Mouse (Mus musculus) ES-Bruce4 (cell line): Measurements from ENCODE around the gene Scn7a. TPM values are rescaled to one million over a fixed set of nuclear protein-coding genes. Genes with fewer than 3 reads are reported as not detected.

Source experiments
- H3K27ac ChIP-seq: 2 replicates; pipeline ENCODE4 v1.5.1; 2012; ENCODE audit warnings: low read length, inconsistent platforms; ENCODE audit not compliant: insufficient read depth
- H3K27me3 ChIP-seq: 2 replicates; pipeline ENCODE4 v1.6.1; 2012; ENCODE audit warnings: mild to moderate bottlenecking, low read length, inconsistent platforms; ENCODE audit not compliant: control insufficient read depth, poor library complexity, insufficient read depth, severe bottlenecking
- H3K36me3 ChIP-seq: 2 replicates; pipeline ENCODE4 v1.6.1; 2012; ENCODE audit warnings: inconsistent platforms, mild to moderate bottlenecking, low read length, moderate library complexity; ENCODE audit not compliant: control insufficient read depth, poor library complexity, insufficient read depth, severe bottlenecking
- H3K4me1 ChIP-seq: one replicate; pipeline ENCODE4 v1.8.1; 2011; ENCODE audit warnings: low read length; ENCODE audit not compliant: control insufficient read depth, insufficient read depth
- H3K4me3 ChIP-seq: 2 replicates; pipeline ENCODE4 v1.5.1; 2011; ENCODE audit warnings: low read depth, mild to moderate bottlenecking, low read length
- H3K9ac ChIP-seq: 2 replicates; pipeline ENCODE4 v1.6.1; 2012; ENCODE audit warnings: low read depth, mild to moderate bottlenecking, inconsistent platforms; ENCODE audit not compliant: poor library complexity, severe bottlenecking
- H3K9me3 ChIP-seq: replicated peaks from 2 replicates; pipeline ENCODE4 v1.6.1; 2012; ENCODE audit warnings: mild to moderate bottlenecking, low read length, inconsistent platforms; ENCODE audit not compliant: control insufficient read depth, poor library complexity, insufficient read depth, severe bottlenecking
- CTCF ChIP-seq: IDR thresholded peaks from one replicate; pipeline ENCODE4 v1.8.1; 2011; ENCODE audit warnings: low read depth, low read length
- EP300 ChIP-seq: IDR thresholded peaks from 2 replicates; pipeline ENCODE4 v1.6.1; 2011; ENCODE audit warnings: low read depth, low read length; ENCODE audit not compliant: insufficient read depth
- POLR2A ChIP-seq: IDR thresholded peaks from one replicate; pipeline ENCODE4 v1.8.1; 2011; ENCODE audit warnings: low read length; ENCODE audit not compliant: insufficient read depth
- polyA plus RNA-seq: library from polyadenylated mRNA; stranded (reverse); fragments of >200 nt; gene quantifications from 2 replicates; pipeline ENCODE4 v1.2.4, GENCODE M21; 2011; ENCODE audit warnings: low read depth; ENCODE audit not compliant: missing spikeins, insufficient read depth, insufficient read length

Scn7a gene
- polyA plus RNA-seq, 1 experiment: not detected

DNA sequence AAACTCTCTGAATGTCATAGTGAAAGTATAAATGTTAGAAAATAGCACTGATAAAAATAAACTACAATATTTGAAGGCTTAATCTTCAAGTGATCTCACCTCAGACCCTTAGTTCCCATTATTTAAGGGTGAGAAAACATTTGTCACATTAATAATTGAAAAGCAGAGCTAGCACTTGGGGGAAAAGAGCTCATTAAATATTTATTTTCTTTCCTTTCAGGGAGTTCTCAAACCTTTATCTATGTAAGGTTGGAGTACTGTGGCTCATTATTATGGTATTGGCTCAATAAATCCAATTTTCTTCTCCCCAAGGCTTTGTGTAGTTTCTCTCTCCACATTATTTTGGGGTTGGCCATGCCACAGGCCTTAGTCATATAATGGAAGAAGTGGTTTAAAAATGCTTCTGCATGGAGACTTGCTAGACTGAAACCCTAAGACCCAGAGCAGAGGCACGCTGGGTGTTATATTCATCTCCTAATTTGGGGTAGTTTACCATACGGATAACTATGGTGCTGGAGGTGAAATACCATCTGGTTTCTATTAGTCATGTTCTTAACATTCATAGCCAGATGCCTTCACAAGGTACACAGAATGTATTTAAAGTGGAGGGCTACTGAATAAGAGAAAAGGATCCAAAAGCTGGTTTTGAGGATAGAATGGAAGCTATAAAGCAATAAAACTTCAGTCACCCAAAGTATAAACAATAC lies 57.7 kb downstream of the Scn7a start:
- no peaks in the 10 kb centered on the region for H3K27me3 ChIP-seq
- TF ChIP-seq CTCF (no peak), EP300 (no peak), POLR2A (no peak)
- no peaks in the 10 kb centered on the region for H3K36me3 ChIP-seq
- H3K4me3 ChIP-seq: no peak overlapping the region
- no peaks in the 10 kb centered on the region for H3K4me1 ChIP-seq
- H3K9me3 ChIP-seq: no peaks in the 10 kb centered on the region
- H3K27ac ChIP-seq: no peak overlapping the region
- H3K9ac ChIP-seq: no peak overlapping the region

- TF ChIP-seq POLR2A: no peak
- no peak for TF ChIP-seq EP300
- TF ChIP-seq CTCF: no peak
- H3K27ac ChIP-seq: no peak overlapping the region
- H3K36me3 ChIP-seq: no peaks in the 10 kb centered on the region
- no peaks in the 10 kb centered on the region for H3K4me1 ChIP-seq
- H3K4me3 ChIP-seq: no peak overlapping the region
- H3K9ac ChIP-seq: no peak overlapping the region
- no peaks in the 10 kb centered on the region for H3K9me3 ChIP-seq
- H3K27me3 ChIP-seq: no peaks in the 10 kb centered on the region
Observed at GRCm38 (mm10) chr2:66712071-66712470, 72.6 kb downstream of the Scn7a start.

GRCm38 (mm10) chr2:66692300-66692699 lies 92.4 kb downstream of the Scn7a start:
- Histone ChIP-seq H3K9ac (no peak overlapping the region), H3K9me3 (no peaks in the 10 kb centered on the region), H3K36me3 (no peaks in the 10 kb centered on the region), H3K27ac (no peak overlapping the region), H3K27me3 (no peaks in the 10 kb centered on the region), H3K4me3 (no peak overlapping the region), H3K4me1 (no peaks in the 10 kb centered on the region)
- no peak for TF ChIP-seq POLR2A
- no peak for TF ChIP-seq CTCF
- TF ChIP-seq EP300: no peak

- Histone ChIP-seq H3K27me3 (no peaks in the 10 kb centered on the region), H3K9ac (no peak overlapping the region), H3K36me3 (no peaks in the 10 kb centered on the region), H3K27ac (no peak overlapping the region), H3K4me1 (no peaks in the 10 kb centered on the region), H3K4me3 (no peak overlapping the region), H3K9me3 (no peaks in the 10 kb centered on the region)
- TF ChIP-seq CTCF (no peak), POLR2A (no peak), EP300 (no peak)
Observed at GRCm38 (mm10) chr2:66661988-66662387, 122.7 kb downstream of the Scn7a start.

DNA sequence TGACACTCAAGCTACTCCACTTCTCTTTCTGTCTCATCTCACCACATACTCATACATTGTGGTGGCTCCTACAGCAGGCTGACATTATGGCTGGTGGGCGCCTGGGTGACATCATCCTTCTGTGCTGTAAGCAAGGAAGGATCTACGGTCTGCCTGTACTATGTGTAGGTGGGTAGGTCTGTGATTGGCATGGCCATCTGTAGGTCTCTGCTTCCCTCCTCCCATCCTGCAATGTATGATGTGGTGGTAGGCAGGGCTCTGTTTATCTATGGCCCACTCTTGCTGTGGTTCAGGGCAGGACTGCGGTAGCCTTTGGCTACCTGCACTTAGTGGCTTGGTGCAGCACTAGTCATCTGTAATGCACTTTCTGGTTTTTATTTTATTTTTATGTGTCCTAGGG lies 128.3 kb downstream of the Scn7a start:
- Histone ChIP-seq H3K4me1 (no peaks in the 10 kb centered on the region), H3K4me3 (no peak overlapping the region), H3K27ac (no peak overlapping the region), H3K9me3 (no peaks in the 10 kb centered on the region), H3K9ac (no peak overlapping the region), H3K36me3 (no peaks in the 10 kb centered on the region), H3K27me3 (no peaks in the 10 kb centered on the region)
- TF ChIP-seq POLR2A: no peak
- no peak for TF ChIP-seq CTCF
- no peak for TF ChIP-seq EP300

DNA sequence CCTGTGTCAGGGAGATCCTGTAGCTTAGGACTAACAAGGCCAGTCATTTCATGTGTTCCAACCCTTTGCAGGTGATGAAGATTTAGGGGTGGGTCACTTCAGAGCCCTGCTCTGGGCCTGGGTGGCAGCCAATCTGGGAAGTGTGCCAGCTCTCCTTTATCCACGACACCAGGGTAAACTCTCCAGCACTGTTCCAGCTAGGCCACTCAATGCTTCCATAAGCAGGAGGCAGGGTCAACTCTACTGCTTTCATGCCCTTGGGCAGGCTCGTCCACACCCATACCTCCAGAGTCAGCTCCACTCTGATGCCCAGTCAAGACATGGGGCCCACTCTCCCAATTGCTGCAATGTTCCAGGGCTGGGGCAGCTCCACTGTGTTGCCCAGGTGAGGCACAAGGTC lies 129.3 kb downstream of the Scn7a start:
- Histone ChIP-seq H3K27ac (no peak overlapping the region), H3K27me3 (no peaks in the 10 kb centered on the region), H3K36me3 (no peaks in the 10 kb centered on the region), H3K9ac (no peak overlapping the region), H3K9me3 (no peaks in the 10 kb centered on the region), H3K4me3 (no peak overlapping the region), H3K4me1 (no peaks in the 10 kb centered on the region)
- TF ChIP-seq CTCF (no peak), EP300 (no peak), POLR2A (no peak)
